Mouse (Mus musculus) heart, adult 9 months (tissue): ENCODE data around the gene Vkorc1l1.
"Not testable (repeated sequence)": the region's sequence is repeated elsewhere in the genome, so short reads cannot be mapped to it uniquely, and the experiment has no call there.

Source experiments
- DNase-seq, 2 experiments: peaks; one replicate each; pipeline ENCODE4 v3.0.0; 2022; ENCODE audit warnings: low spot score in 2 of 2

Gene Vkorc1l1

GRCm38 (mm10) chr5:129941495-129942045, at the start of gene Vkorc1l1:
Gene Vkorc1l1, plus strand, starts transcription at chr5:129941970.
- DNase-seq, result peak; percentile 96 to 97

DNA sequence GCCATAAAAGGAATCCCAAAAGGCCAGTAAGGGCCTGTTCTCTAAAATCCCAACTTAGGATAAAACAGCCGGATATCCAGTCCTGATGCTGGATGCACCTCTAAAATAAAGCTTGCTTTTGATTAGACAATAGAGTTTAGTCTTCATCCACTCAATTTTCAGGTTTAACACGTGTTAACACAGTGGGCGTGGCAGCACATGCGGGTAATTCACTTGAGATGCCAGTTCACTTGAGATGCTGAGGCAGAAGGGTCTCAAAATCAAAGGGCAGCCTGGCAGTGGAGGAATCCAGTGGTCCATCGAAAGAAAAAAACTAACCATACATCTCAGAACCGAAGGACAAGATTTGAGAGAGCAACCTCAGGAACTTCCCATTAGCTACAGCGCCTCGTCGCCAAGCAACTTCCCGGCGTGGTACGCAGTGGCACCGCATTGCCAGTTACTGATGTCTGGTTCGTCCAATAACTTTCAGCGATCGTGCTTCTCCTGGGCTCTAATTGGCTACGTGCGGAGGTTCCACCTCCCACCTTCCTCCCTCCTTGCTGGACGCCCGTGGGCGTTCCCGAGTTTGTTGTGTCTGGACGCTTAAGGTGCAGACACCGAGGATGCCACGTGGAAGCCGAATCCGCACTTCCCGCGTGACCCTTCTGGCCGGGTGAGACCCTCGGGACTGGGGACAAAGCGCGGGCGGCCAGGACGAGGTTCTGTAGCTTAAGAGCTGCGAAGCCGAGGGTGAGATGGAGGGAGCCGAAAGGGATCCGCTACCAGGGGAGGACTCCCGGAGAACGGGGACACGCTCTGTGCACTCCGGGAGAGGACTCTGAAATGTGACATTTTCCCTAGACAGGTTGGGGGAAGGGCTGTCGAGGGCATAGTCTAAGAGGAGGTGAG, 46.3 kb upstream of the Vkorc1l1 start, which contains the start of gene Zbed5:
Gene Zbed5 (plus strand): TSS at position 526 of the 891 bp plus-strand sequence.
- peak; percentile 89 to 93 for DNase-seq

GRCm38 (mm10) chr5:129898449-129898848, 43.3 kb upstream of the Vkorc1l1 start, which contains the start of gene Phkg1:
Gene Phkg1, minus strand, starts transcription at chr5:129898549.
- no peak for DNase-seq

DNA sequence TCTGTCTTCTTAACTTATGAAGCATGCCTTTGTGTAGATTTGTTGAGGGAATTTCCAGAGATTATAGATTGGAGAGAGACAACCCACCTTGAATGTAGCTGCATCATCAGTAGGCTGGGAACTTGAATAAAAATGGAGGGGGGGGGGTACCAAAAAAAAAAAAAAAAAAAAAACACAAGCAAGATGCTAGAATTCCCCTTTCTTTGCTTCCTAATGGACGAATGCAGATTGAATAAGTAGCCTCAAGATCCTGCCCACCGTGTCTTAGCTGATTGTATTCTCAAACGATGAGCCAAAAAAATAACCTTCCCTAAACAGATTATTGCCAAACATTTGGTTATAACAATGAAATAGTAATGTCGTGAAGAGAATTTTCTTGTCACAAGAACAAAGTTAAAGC, 34.0 kb upstream of the Vkorc1l1 start:
- DNase-seq, result no peak

GRCm38 (mm10) chr5:129908242-129908965, 33.4 kb upstream of the Vkorc1l1 start, which contains the start of gene Nupr1l:
Gene Nupr1l, plus strand, starts transcription at chr5:129908540.
- peak; percentile 87 to 89 for DNase-seq

DNA sequence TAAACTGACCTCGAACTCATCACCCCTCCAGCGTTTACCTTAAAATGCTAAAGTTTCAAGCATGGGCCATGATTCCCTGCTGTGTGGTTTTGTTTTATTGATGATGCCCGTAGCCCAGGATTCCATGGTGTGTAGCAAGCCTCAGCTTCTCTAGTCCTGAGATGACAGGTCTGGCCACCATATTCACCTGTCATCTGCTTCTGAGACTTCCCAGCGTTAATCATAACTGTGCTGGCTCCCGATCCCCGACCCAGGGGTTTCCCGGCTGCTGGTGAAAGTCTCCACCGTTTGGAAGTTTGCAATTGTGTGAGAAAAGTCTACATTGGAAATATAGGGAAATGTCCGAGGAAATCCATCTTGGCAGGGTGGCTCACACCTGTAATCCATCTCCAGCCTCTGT, 32.6 kb upstream of the Vkorc1l1 start:
- no peak for DNase-seq

DNA sequence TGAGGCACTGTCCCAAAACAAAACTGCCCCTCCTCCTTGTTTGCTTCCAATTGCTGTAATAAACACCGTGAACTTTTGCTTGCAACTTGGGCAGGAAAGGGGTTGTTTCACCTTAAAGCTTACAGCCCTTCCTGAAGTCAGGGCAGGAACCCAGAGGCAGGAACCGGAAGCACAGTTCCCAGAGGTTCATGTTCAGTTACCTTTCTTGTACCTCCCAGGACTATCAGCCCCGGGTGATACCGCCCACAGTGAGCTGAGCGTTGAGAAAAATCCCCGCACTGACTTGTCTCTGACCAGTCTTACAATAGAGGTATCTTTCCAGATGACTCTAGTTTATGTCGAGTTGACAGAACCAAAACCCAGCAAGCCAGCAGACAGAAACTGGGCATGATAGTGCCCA, 32.2 kb upstream of the Vkorc1l1 start:
- no peak for DNase-seq

DNA sequence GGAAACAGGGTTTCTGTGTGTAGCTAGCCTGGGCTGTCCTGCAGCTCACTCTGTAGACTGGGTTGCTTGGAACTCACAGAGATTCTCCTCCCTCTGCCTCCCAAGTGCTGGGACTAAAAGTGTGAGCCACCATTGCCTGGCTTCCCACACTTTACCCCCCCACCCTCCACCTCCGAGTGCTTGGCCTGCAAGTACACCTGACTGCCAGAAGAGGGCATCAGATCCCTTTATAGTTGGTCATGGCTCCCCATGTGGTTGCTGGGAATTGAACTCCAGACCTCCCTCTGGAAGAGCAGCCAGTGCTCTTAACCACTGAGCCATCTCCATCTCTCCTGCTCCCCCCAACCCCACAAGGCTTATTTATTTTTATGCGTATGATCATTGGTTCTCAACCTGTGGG, 27.7 kb upstream of the Vkorc1l1 start:
- DNase-seq, result no peak

- DNase-seq, result not testable (repeated sequence)
These were observed 26.3 kb upstream of the Vkorc1l1 start for GRCm38 (mm10) chr5:129915491-129915890.

- no peak for DNase-seq
These were observed 23.6 kb upstream of the Vkorc1l1 start for GRCm38 (mm10) chr5:129918065-129918651.

DNA sequence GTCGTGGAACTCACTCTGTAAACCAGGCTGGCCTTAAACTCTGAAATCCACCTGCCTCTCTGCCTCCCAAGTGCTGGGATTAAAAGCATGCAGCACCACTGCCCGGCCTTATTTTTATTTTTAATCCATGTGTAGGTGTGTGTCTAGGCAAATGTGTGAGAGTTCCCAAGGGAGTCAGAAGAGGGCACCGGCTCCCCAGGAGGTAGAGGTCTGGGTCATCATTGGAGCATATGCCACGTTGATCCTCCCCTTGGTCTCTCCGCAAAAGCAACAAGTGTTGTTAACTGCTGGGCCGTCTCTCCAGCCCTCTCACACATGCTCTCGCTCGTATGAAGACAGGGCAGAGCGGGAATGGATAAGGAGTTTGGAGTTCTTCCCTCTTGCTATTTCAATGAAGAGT, 23.0 kb upstream of the Vkorc1l1 start:
- DNase-seq, result no peak

- no peak for DNase-seq
These were observed 22.4 kb upstream of the Vkorc1l1 start for GRCm38 (mm10) chr5:129919320-129919719.

GRCm38 (mm10) chr5:129921972-129922371, 19.8 kb upstream of the Vkorc1l1 start:
- no peak for DNase-seq

GRCm38 (mm10) chr5:129924820-129925452, 16.8 kb upstream of the Vkorc1l1 start:
- DNase-seq, result no peak

- no peak for DNase-seq
These were observed 15.8 kb upstream of the Vkorc1l1 start for GRCm38 (mm10) chr5:129925933-129926332.

DNA sequence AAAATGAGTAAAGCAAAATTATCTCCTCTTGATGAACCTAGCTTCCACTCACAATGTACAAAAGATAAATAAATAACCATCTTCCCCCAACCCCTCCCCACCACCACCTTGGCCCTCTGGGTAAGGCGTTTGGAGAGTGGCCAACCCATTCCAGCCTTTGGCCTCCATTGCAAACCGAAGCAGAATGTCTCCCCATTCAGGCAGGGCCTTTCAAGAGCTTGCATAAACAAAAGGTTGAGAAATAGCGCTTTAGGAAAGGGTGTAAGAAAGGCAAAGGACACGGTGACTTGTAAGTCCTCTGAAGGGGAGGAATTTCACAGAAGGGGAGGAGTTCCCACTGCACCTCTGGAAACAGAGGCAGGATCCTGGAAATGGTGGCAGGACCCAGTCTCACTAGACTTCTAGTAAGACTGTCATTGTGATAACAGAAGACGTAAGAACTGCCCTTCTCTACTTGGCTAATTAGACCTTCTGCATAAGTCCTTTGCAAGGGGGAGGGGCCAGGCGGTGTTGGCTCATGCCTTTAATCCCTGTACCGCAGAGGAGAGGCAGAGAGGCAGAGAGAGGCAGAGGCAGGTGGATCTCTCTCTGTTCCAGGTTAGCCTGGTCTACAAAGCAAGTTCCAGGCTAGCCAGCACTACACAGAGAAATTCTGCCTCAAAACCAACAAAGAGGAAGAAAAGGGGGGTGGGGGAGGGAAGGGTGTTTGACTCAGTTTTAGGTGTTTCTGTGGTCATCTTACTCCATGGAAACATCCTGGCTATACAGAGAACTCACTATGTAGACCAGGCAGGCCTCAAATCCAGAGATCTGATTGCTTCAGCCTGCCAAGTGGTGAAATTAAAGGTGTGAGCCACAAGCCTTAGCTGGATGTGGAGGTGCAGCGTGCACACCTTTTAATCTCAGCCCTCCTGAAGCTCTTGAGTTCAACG, 11.6 kb upstream of the Vkorc1l1 start:
- DNase-seq, result no peak

GRCm38 (mm10) chr5:129936941-129937340, 4.8 kb upstream of the Vkorc1l1 start:
- no peak for DNase-seq

DNA sequence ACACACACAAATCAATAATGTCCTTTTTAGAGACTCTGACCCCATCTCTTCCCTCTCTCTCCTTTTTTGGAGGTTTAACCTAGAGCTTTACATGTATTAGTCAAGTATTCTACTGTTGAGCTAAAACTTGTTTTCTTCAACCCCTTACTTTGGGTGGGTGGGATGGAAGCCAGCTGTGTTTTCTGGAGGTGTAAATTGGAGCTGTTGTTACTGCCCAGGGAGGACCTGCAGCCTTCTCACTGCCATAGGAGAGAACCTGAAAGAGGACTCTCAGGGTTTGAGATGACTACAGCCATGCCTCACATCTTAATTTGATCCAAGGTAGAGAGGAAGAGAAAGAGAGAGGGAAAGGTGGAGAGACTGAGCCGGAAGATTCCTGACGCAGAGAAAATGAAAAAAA, 1.5 kb upstream of the Vkorc1l1 start:
- no peak for DNase-seq

GRCm38 (mm10) chr5:129940736-129941494, 855 bp upstream of the Vkorc1l1 start:
- DNase-seq, result no peak
